Mouse (Mus musculus) liver, embryonic 16.5 days (tissue): ENCODE results near the gene Junb. TPM values are rescaled to one million over a fixed set of nuclear protein-coding genes. Genes with fewer than 3 reads are reported as not detected.

Experiments
- ATAC-seq: fragments of 200-750 bp; cut with Nextera tagmentation; 2 replicates; pipeline ENCODE4 v1.8.0; 2017; ENCODE audit warnings: low read depth, mild to moderate bottlenecking, moderate number of reproducible peaks, moderate library complexity
- H3K27ac ChIP-seq: fragments of 300-500 bp; sonication (generic); 2 replicates; pipeline ENCODE4 v1.5.1; 2014; ENCODE audit warnings: mild to moderate bottlenecking, low read length
- H3K27me3 ChIP-seq: fragments of 300-500 bp; sonication (generic); 2 replicates; pipeline ENCODE4 v1.6.1; 2014; ENCODE audit warnings: low read depth, low read length, mixed read lengths; ENCODE audit not compliant: control insufficient read depth, insufficient read depth
- H3K36me3 ChIP-seq: fragments of 300-500 bp; sonication (generic); 2 replicates; pipeline ENCODE4 v1.6.1; 2014; ENCODE audit warnings: mild to moderate bottlenecking; ENCODE audit not compliant: control insufficient read depth, insufficient read depth
- H3K4me1 ChIP-seq: fragments of 300-500 bp; sonication (generic); 2 replicates; pipeline ENCODE4 v1.6.1; 2014; ENCODE audit warnings: low read depth, low read length, mixed read lengths; ENCODE audit not compliant: control insufficient read depth
- H3K4me2 ChIP-seq: fragments of 300-500 bp; sonication (generic); 2 replicates; pipeline ENCODE4 v1.6.1; 2014; ENCODE audit warnings: low read depth, low read length, mixed read lengths
- H3K4me3 ChIP-seq: fragments of 300-500 bp; sonication (generic); 2 replicates; pipeline ENCODE4 v1.5.1; 2014; ENCODE audit warnings: low read depth, mild to moderate bottlenecking, low read length
- H3K9ac ChIP-seq: fragments of 300-500 bp; sonication (generic); 2 replicates; pipeline ENCODE4 v1.6.1; 2014; ENCODE audit warnings: low read depth, low read length
- H3K9me3 ChIP-seq: fragments of 300-500 bp; sonication (generic); replicated peaks from 2 replicates; pipeline ENCODE4 v1.6.1; 2016; ENCODE audit warnings: low read length; ENCODE audit not compliant: control insufficient read depth
- WGBS: fragments of 180-500 bp; shearing (Covaris S2); extraction: QIAGEN DNeasy Blood & Tissue Kit; methylation state at CpG from one replicate; pipeline ENCODE4 v1.1.7; 2014; ENCODE audit not compliant: insufficient replicate concordance; 5-methylcytosine and 5-hydroxymethylcytosine counted together
- polyA plus RNA-seq: library from polyadenylated mRNA; unstranded; fragments of >200 nt; fragmentation: Nextera tagmentation; extraction: Ambion mirVana; gene quantifications from 2 replicates; pipeline ENCODE4 v1.2.1, GENCODE M21; 2015

Junb gene
- polyA plus RNA-seq, 1 experiment from 2014 or later: 16.5 TPM

- Histone ChIP-seq H3K27ac (peak overlapping the region; percentile 97), H3K4me2 (peak overlapping the region; percentile 98), H3K9ac (peak overlapping the region; percentile 73), H3K27me3 (peaks cover 9% of the 10 kb centered on the region), H3K9me3 (no peaks in the 10 kb centered on the region), H3K4me1 (peaks cover 95% of the 10 kb centered on the region), H3K4me3 (peak overlapping the region; percentile 75), H3K36me3 (peaks cover 29% of the 10 kb centered on the region)
- under 1% methylated on average over 25 of the region's 25 CpGs for WGBS
- ATAC-seq: no peak
These were observed 1.6 kb downstream of the Junb start for GRCm38 (mm10) chr8:84976763-84977434.

GRCm38 (mm10) chr8:84976031-84976762 lies 2.3 kb downstream of the Junb start:
- H3K9ac ChIP-seq: peak overlapping the region; percentile 73
- H3K27me3 ChIP-seq: peaks cover 9% of the 10 kb centered on the region
- H3K36me3 ChIP-seq: peaks cover 36% of the 10 kb centered on the region
- H3K4me2 ChIP-seq: peak overlapping the region; percentile 98
- under 1% methylated on average over 61 of the region's 61 CpGs for WGBS
- H3K9me3 ChIP-seq: no peaks in the 10 kb centered on the region
- H3K4me1 ChIP-seq: peaks cover 92% of the 10 kb centered on the region
- ATAC-seq: peak; percentile 79
- H3K27ac ChIP-seq: peak overlapping the region; percentile 97
- peak overlapping the region; percentile 75 for H3K4me3 ChIP-seq

- H3K4me1 ChIP-seq: peaks cover 88% of the 10 kb centered on the region
These were observed 3.1 kb downstream of the Junb start for GRCm38 (mm10) chr8:84975434-84975833.

GRCm38 (mm10) chr8:84974543-84975142 lies 3.9 kb downstream of the Junb start:
- Histone ChIP-seq H3K4me3 (peak overlapping the region; percentile 75), H3K36me3 (peaks cover 44% of the 10 kb centered on the region), H3K4me1 (peaks cover 82% of the 10 kb centered on the region)

More at GRCm38 (mm10) chr8:84975434-84975833, 3.1 kb downstream of the Junb start:
- no peaks in the 10 kb centered on the region for H3K9me3 ChIP-seq
- H3K36me3 ChIP-seq: peaks cover 42% of the 10 kb centered on the region
- no peak for ATAC-seq
- 22% methylated on average over 7 of the region's 7 CpGs for WGBS
- H3K9ac ChIP-seq: peak overlapping the region; percentile 73
- peaks cover 9% of the 10 kb centered on the region for H3K27me3 ChIP-seq
- H3K4me2 ChIP-seq: peak overlapping the region; percentile 98
- peak overlapping the region; percentile 97 for H3K27ac ChIP-seq
- peak overlapping the region; percentile 75 for H3K4me3 ChIP-seq

GRCm38 (mm10) chr8:84973803-84974542 lies 4.5 kb downstream of the Junb start:
- Histone ChIP-seq H3K9ac (peak overlapping the region; percentile 37), H3K27me3 (peaks cover 7% of the 10 kb centered on the region), H3K4me1 (peaks cover 75% of the 10 kb centered on the region), H3K4me3 (peak overlapping the region; percentile 75), H3K27ac (peak overlapping the region; percentile 97), H3K9me3 (no peaks in the 10 kb centered on the region), H3K4me2 (peak overlapping the region; percentile 98), H3K36me3 (peaks cover 44% of the 10 kb centered on the region)
- 65% methylated on average over 4 of the region's 4 CpGs for WGBS
- no peak for ATAC-seq

More at GRCm38 (mm10) chr8:84974543-84975142, 3.9 kb downstream of the Junb start:
- Histone ChIP-seq H3K9me3 (no peaks in the 10 kb centered on the region), H3K27me3 (peaks cover 9% of the 10 kb centered on the region), H3K27ac (peak overlapping the region; percentile 97), H3K4me2 (peak overlapping the region; percentile 98), H3K9ac (peak overlapping the region; percentile 11; the same call in 1 of the 2 replicates)
- ATAC-seq: no peak
- whole genome bisulfite sequencing: 67% methylated on average over 8 of the region's 8 CpGs

- WGBS: 87% methylated on average over 1 of the region's 1 CpGs
- H3K4me1 ChIP-seq: peaks cover 72% of the 10 kb centered on the region
- peak overlapping the region; percentile 80 for H3K9ac ChIP-seq
- no peak for ATAC-seq
- peak overlapping the region; percentile 98 for H3K4me2 ChIP-seq
- H3K36me3 ChIP-seq: peaks cover 44% of the 10 kb centered on the region
- H3K27ac ChIP-seq: peak overlapping the region; percentile 97
- no peaks in the 10 kb centered on the region for H3K9me3 ChIP-seq
- peak overlapping the region; percentile 75 for H3K4me3 ChIP-seq
- no peaks in the 10 kb centered on the region; the same call in 1 of the 2 replicates for H3K27me3 ChIP-seq
These were observed 5.4 kb downstream of the Junb start for GRCm38 (mm10) chr8:84973079-84973478.

GRCm38 (mm10) chr8:84970913-84971312 lies 7.6 kb downstream of the Junb start:
- H3K4me3 ChIP-seq: peak overlapping the region; percentile 75
- peak overlapping the region; percentile 84 for H3K9ac ChIP-seq
- WGBS: 19% methylated on average over 5 of the region's 5 CpGs
- H3K9me3 ChIP-seq: no peaks in the 10 kb centered on the region
- peaks cover 44% of the 10 kb centered on the region for H3K36me3 ChIP-seq
- peak; percentile 84 for ATAC-seq
- H3K27ac ChIP-seq: peak overlapping the region; percentile 97
- H3K4me2 ChIP-seq: peak overlapping the region; percentile 98
- no peaks in the 10 kb centered on the region for H3K27me3 ChIP-seq
- peaks cover 73% of the 10 kb centered on the region for H3K4me1 ChIP-seq

GRCm38 (mm10) chr8:84970135-84970790 lies 8.3 kb downstream of the Junb start:
- Histone ChIP-seq H3K4me3 (peak overlapping the region; percentile 75), H3K4me2 (peak overlapping the region; percentile 88), H3K9me3 (no peaks in the 10 kb centered on the region), H3K9ac (peak overlapping the region; percentile 84), H3K27me3 (no peaks in the 10 kb centered on the region), H3K27ac (peak overlapping the region; percentile 97), H3K4me1 (peaks cover 66% of the 10 kb centered on the region), H3K36me3 (peaks cover 44% of the 10 kb centered on the region)
- ATAC-seq: no peak
- WGBS: 4% methylated on average over 21 of the region's 21 CpGs
